Mouse (Mus musculus) heart, embryonic 10.5 days (tissue): ENCODE measurements around the gene Tti1. TPM values are rescaled to one million over a fixed set of nuclear protein-coding genes. Genes with fewer than 3 reads are reported as not detected.

ENCODE experiments used
- DNase-seq: peaks from one replicate; pipeline ENCODE4 v3.0.0-alpha.2; 2017; ENCODE audit warnings: low spot score
- H3K27ac ChIP-seq: fragments of 300-500 bp; sonication (generic); 2 replicates; pipeline ENCODE4 v1.5.1; 2016; ENCODE audit warnings: mild to moderate bottlenecking
- H3K27me3 ChIP-seq: fragments of 300-500 bp; sonication (generic); 2 replicates; pipeline ENCODE4 v1.6.1; 2016; ENCODE audit warnings: mild to moderate bottlenecking; ENCODE audit not compliant: poor library complexity, insufficient read depth, severe bottlenecking
- H3K36me3 ChIP-seq: fragments of 300-500 bp; sonication (generic); 2 replicates; pipeline ENCODE4 v1.6.1; 2016; ENCODE audit warnings: mild to moderate bottlenecking, moderate library complexity
- H3K4me1 ChIP-seq: fragments of 300-500 bp; sonication (generic); 2 replicates; pipeline ENCODE4 v1.6.1; 2016; ENCODE audit warnings: mild to moderate bottlenecking
- H3K4me3 ChIP-seq: fragments of 300-500 bp; sonication (generic); 2 replicates; pipeline ENCODE4 v1.5.1; 2016; ENCODE audit warnings: mild to moderate bottlenecking, moderate library complexity
- H3K9me3 ChIP-seq: fragments of 300-500 bp; sonication (generic); 2 replicates; pipeline ENCODE4 v1.6.1; 2016; ENCODE audit warnings: mild to moderate bottlenecking, moderate library complexity
- WGBS: fragments of 180-500 bp; shearing (Covaris S2); methylation state at CpG from one replicate; pipeline ENCODE4 v1.1.7; 2016; 5-methylcytosine and 5-hydroxymethylcytosine counted together
- polyA plus RNA-seq: library from polyadenylated mRNA; unstranded; fragments of >200 nt; fragmentation: Nextera tagmentation; extraction: Ambion mirVana; gene quantifications from 2 replicates; pipeline ENCODE4 v1.2.1, GENCODE M21; 2016

Tti1 gene
- polyA plus RNA-seq, 1 experiment from 2014 or later = 30.5 TPM

DNA sequence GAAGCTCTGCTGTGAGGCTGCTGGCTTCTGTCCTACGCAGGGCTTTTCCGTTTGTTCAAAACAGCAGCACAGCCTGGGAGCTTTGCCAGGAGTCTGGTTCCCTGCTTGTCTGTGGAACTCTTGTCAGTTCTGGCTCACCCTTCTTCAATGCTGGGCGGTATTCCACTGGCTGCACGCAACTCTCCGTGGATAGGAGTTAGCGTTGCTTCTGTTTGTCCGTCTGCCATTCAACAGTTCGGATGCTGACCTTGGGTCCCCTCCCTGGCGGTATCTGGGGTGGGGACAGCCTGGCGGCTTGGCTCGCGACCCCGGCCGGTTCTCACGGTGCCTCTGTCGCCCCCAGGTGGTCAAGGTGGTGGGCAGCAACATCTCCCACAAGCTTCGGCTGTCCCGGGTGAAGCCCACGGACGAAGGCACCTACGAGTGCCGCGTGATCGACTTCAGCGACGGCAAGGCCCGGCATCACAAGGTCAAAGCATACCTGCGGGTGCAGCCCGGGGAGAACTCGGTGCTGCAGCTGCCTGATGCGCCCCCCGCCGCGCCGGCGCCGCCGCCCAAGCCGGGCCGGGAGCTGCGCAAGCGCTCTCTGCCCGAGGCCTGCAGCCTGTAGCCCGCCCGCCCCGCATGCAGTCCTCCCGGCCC lies 84.6 kb downstream of the Tti1 start:
- Histone ChIP-seq H3K27ac (peak overlapping the region; percentile 78), H3K4me1 (peaks cover 32% of the 10 kb centered on the region), H3K36me3 (no peaks in the 10 kb centered on the region), H3K9me3 (no peaks in the 10 kb centered on the region), H3K4me3 (peak overlapping the region; percentile 66), H3K27me3 (peaks cover 51% of the 10 kb centered on the region)
- under 1% methylated on average over 47 of the region's 47 CpGs for WGBS
- peak; percentile 83 for DNase-seq

DNA sequence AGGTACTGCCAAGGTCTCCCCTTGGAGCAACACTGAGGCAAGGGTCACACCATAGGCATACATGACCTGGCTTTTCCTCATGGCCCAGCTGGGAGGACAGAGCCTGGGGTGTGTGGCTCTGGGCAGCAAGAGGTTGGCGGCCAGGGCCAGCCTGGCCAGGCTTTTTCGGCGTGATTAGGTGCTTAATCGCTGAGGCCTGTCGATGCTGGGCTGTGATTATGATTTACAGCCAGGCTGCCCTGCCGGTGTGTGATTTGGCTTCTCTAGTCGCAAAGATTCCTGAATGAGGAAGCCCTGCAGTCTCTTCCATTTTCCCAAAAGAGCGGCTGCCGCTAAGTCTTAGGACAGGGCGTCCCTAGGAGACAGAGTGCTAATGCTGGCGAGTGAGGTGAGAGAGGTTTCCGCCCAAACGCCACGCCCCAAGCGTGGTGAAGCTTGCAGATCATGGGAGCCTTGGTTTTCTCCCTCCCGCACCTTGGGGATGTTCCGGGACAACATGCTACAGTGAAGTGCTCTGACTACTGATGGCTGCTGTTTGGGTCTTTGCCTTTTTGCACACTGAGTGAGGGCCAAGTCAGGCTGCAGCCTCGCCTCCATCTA lies 87.5 kb downstream of the Tti1 start:
- peaks cover 34% of the 10 kb centered on the region for H3K4me1 ChIP-seq
- H3K9me3 ChIP-seq = no peaks in the 10 kb centered on the region
- H3K4me3 ChIP-seq = peak overlapping the region; percentile 52
- 3% methylated on average over 18 of the region's 18 CpGs for WGBS
- H3K27me3 ChIP-seq = peaks cover 73% of the 10 kb centered on the region
- H3K36me3 ChIP-seq = no peaks in the 10 kb centered on the region
- DNase-seq = no peak
- no peak overlapping the region for H3K27ac ChIP-seq

DNA sequence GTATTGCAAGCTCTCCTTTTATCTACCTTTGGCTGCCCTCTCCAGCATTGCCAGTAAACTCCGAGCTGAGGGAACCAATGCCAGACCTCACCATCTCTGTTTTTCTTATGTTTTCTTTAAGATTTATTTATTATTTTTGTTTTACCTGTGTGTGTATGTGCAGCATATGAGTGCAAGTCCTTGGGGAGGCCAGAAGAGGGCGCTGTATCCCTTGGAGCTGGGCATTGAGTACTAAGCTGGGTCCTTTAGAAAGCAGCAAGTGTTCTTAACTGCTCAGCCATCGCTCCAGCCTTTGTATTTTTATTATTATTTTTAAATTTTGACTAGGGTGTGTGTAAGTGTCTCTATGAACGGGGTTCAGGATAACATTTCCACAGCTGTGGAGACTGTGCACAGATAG lies 91.6 kb downstream of the Tti1 start:
- Histone ChIP-seq H3K36me3 (no peaks in the 10 kb centered on the region), H3K27ac (no peak overlapping the region), H3K4me3 (no peak overlapping the region), H3K4me1 (peaks cover 30% of the 10 kb centered on the region), H3K27me3 (peaks cover 70% of the 10 kb centered on the region), H3K9me3 (no peaks in the 10 kb centered on the region)
- WGBS = 76% methylated on average over 4 of the region's 4 CpGs
- DNase-seq = no peak

DNA sequence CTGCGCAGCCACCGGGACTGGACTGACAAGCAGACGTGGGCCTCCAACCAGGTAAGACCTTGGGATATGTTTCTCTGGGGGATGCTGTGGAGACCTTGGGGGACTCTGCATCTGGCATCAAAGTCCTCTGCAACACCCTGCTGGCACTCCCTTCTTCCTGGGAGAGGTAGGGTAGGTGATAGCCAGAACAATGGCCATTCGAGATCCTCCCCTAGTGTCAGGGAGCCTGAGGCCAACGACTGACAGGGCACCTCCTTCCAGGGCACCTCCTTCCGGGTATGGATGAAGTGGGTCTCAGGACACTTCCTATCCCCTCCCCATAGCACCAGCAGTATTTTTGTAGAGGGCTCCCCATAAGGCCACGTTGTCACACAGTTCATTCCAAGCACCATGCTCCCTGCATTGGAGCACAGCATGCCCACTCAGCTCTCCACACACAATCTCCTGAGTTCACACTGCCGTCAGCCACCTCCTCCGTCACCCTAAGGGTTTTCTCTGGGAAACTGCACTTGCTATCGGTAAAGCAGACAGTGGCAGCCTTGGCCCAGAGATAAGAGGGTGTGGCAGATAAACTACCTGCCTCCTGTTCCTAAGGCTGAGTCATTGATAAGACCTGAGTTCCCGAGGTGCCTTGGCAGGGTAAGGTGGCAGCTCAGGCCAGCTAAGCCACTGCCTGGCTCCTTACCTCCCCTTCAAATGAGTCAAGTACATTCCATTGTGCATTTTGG lies 92.6 kb downstream of the Tti1 start:
- H3K4me3 ChIP-seq = no peak overlapping the region
- no peak overlapping the region for H3K27ac ChIP-seq
- no peaks in the 10 kb centered on the region for H3K36me3 ChIP-seq
- no peak for DNase-seq
- peaks cover 19% of the 10 kb centered on the region for H3K4me1 ChIP-seq
- no peaks in the 10 kb centered on the region for H3K9me3 ChIP-seq
- peaks cover 65% of the 10 kb centered on the region for H3K27me3 ChIP-seq
- WGBS = 50% methylated on average over 11 of the region's 11 CpGs

DNA sequence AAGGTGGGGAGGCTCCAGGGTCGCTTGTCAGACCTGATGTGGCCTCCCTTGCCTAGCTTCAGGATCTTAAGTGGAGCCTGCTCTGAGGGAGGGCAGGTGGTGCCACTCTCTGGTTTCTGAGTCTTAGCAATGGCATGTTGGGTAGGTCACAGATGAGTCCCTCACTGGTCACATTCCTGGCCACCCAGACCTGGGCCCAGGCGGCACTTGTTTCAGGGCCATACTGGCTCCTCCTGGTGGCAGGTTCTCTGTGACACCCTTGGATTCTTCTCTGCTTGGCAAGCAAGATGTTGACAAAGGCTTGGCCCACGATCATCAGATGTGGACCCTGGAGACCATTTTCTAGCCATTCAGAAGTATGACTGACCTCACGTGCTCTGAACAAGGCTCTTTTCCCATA lies 95.6 kb downstream of the Tti1 start:
- 70% methylated on average over 4 of the region's 4 CpGs for WGBS

More for the DNA sequence above, 95.6 kb downstream of the Tti1 start:
- Histone ChIP-seq H3K36me3 (no peaks in the 10 kb centered on the region), H3K9me3 (no peaks in the 10 kb centered on the region), H3K4me3 (no peak overlapping the region), H3K4me1 (peaks cover 23% of the 10 kb centered on the region), H3K27me3 (peaks cover 63% of the 10 kb centered on the region), H3K27ac (no peak overlapping the region)
- DNase-seq = no peak

Other genes starting within 250 kb of the Tti1 start
- 0.09 TPM in 1 of 2 replicates, not detected in the other for gene Vstm2l, start 113.8 kb downstream of the Tti1 start, polyA plus RNA-seq
- 36.9 and 42.1 TPM in 2 replicates for gene Rprd1b, start 64 bp upstream of the Tti1 start, polyA plus RNA-seq
- gene Tgm2, start 118.0 kb upstream of the Tti1 start, polyA plus RNA-seq = 134 and 256 TPM in 2 replicates
- 0.73 and 0.91 TPM in 2 replicates for gene D630003M21Rik, start 200.8 kb upstream of the Tti1 start, polyA plus RNA-seq
- gene Bpi, start 229.7 kb upstream of the Tti1 start, polyA plus RNA-seq = not detected in 2 replicates